Mouse (Mus musculus) lung, adult 2 months (tissue): Measurements from ENCODE around the gene Nudt4.

Source experiments
- CTCF ChIP-seq: fragments of 200-500 bp; IDR thresholded peaks from 2 replicates; pipeline ENCODE4 v1.5.1; 2011; ENCODE audit warnings: mild to moderate bottlenecking, low read length, control low read depth; ENCODE audit not compliant: insufficient read depth
- POLR2A ChIP-seq: fragments of 200-500 bp; IDR thresholded peaks from 2 replicates; pipeline ENCODE4 v1.6.1; 2011; ENCODE audit warnings: low read depth, mild to moderate bottlenecking, control low read depth, low read length, borderline replicate concordance; ENCODE audit errors: extremely low read depth

GRCm38 (mm10) chr10:95517656-95518055, 46.3 kb downstream of the Nudt4 start:
- no peak for TF ChIP-seq CTCF
- no peak for TF ChIP-seq POLR2A
